Mouse (Mus musculus) liver, embryonic 11.5 days (tissue): Measurements from ENCODE around the gene Cc2d2b. TPM values are rescaled to one million over a fixed set of nuclear protein-coding genes. Genes with fewer than 3 reads are reported as not detected.

ENCODE experiments used
- ATAC-seq: fragments of 200-750 bp; cut with Nextera tagmentation; replicated peaks from 2 replicates; pipeline ENCODE4 v1.8.0; 2017; ENCODE audit warnings: moderate number of reproducible peaks, mild to moderate bottlenecking, moderate TSS enrichment, moderate library complexity; ENCODE audit not compliant: low FRiP score
- DNase-seq: peaks from one replicate; pipeline ENCODE4 v3.0.0-alpha.2; 2017; ENCODE audit warnings: low spot score
- H3K27ac ChIP-seq: fragments of 300-500 bp; sonication (generic); 2 replicates; pipeline ENCODE4 v1.5.1; 2014; ENCODE audit warnings: mild to moderate bottlenecking, low read depth, low read length, control low read depth
- H3K27me3 ChIP-seq: fragments of 300-500 bp; sonication (generic); replicated peaks from 2 replicates; pipeline ENCODE4 v1.6.1; 2014; ENCODE audit warnings: low read length, mixed read lengths; ENCODE audit not compliant: control insufficient read depth, insufficient read depth
- H3K36me3 ChIP-seq: fragments of 300-500 bp; sonication (generic); 2 replicates; pipeline ENCODE4 v1.6.1; 2014; ENCODE audit warnings: mild to moderate bottlenecking, low read length, moderate library complexity, mixed read lengths; ENCODE audit not compliant: control insufficient read depth, insufficient read depth
- H3K4me1 ChIP-seq: fragments of 300-500 bp; sonication (generic); replicated peaks from 2 replicates; pipeline ENCODE4 v1.6.1; 2014; ENCODE audit warnings: low read length, mixed read lengths; ENCODE audit not compliant: control insufficient read depth, insufficient read depth
- H3K4me2 ChIP-seq: fragments of 300-500 bp; sonication (generic); 2 replicates; pipeline ENCODE4 v1.6.1; 2014; ENCODE audit warnings: mild to moderate bottlenecking, control low read depth, moderate library complexity
- H3K4me3 ChIP-seq: fragments of 300-500 bp; sonication (generic); 2 replicates; pipeline ENCODE4 v1.5.1; 2014; ENCODE audit warnings: low read depth, low read length, control low read depth
- H3K9ac ChIP-seq: fragments of 300-500 bp; sonication (generic); 2 replicates; pipeline ENCODE4 v1.6.1; 2014; ENCODE audit warnings: low read depth, low read length, control low read depth
- H3K9me3 ChIP-seq: fragments of 300-500 bp; sonication (generic); 2 replicates; pipeline ENCODE4 v1.6.1; 2016; ENCODE audit warnings: low read length, inconsistent platforms, mixed read lengths; ENCODE audit not compliant: control insufficient read depth
- WGBS: fragments of 180-500 bp; shearing (Covaris S2); extraction: QIAGEN DNeasy Blood & Tissue Kit; methylation state at CpG from one replicate; pipeline ENCODE4 v1.1.7; 2014; 5-methylcytosine and 5-hydroxymethylcytosine counted together
- polyA plus RNA-seq: library from polyadenylated mRNA; unstranded; fragments of >200 nt; fragmentation: Nextera tagmentation; extraction: Ambion mirVana; gene quantifications from 2 replicates; pipeline ENCODE4 v1.2.1, GENCODE M21; 2014

Gene Cc2d2b
- polyA plus RNA-seq, 1 experiment from 2014 or later = 3.6 TPM

DNA sequence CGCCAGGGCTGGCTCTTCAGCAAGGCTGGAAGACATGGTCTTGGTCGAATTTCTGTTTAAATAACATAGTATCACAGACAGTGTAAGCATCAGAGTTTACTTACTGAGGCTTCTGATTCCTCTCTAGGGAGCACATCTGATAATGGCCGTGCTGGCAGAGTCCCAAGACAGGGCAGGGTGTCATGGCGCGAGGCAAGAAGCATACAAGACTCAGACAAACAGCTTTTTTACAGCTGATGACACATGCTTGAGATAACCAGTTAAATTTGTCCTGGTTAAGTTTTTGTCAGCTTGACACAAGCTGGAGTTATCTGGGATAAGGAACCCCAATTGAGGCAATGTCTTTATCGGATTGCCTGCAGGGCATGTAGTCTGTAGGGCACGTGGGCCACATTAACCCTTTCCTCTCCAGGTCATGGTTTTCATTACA lies 20.8 kb downstream of the Cc2d2b start:
- peak; percentile 54 for DNase-seq
- ATAC-seq = peak; percentile 96
- Histone ChIP-seq H3K36me3 (no peaks in the 10 kb centered on the region), H3K4me3 (peak overlapping the region; percentile 30), H3K9me3 (no peaks in the 10 kb centered on the region), H3K9ac (peak overlapping the region; percentile 57), H3K27ac (peak overlapping the region; percentile 70), H3K4me2 (peak overlapping the region; percentile 61), H3K4me1 (peaks cover 6% of the 10 kb centered on the region), H3K27me3 (no peaks in the 10 kb centered on the region)
- WGBS = 19% methylated on average over 7 of the region's 7 CpGs

DNA sequence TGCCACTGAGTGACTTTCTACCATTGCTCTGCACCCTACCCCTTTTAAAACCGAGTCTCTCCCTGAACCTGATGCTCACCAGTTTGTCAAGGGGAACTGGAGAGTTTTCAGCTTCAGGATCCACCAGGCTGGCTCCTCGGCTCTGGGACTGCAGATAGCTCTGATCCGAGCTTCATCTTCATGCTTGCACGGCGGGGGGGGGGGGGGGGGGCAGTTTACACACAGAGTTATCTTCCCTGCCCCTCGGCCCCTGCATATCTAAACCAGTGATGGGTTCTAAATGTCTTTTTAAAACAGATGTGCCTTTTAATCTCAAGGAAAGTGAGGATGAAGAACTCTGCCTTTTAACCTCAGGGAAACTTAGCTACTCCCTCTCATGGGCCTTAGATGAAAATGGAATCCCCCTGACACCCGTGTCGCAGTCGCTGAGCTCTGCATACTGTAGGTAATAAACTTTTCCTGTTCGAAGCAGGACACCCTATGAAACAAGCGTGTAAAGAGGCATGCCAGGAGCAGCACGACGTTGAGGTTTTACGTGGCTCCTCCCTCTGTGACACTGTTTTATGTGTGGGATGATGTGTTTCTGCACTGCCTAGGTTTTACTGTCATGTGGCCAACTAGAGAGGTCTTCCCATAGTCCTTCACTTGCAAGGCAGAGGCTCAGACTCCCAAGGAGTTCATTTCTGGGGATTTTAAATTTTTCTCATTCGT lies 39.6 kb downstream of the Cc2d2b start:
- H3K27me3 ChIP-seq = no peaks in the 10 kb centered on the region
- H3K4me2 ChIP-seq = no peak overlapping the region
- no peak overlapping the region for H3K27ac ChIP-seq
- no peaks in the 10 kb centered on the region for H3K36me3 ChIP-seq
- H3K4me1 ChIP-seq = peaks cover 5% of the 10 kb centered on the region
- 58% methylated on average over 15 of the region's 15 CpGs for WGBS
- no peaks in the 10 kb centered on the region for H3K9me3 ChIP-seq
- DNase-seq = peak; percentile 23
- no peak overlapping the region for H3K9ac ChIP-seq
- no peak overlapping the region for H3K4me3 ChIP-seq
- ATAC-seq = peak; percentile 54; the same call in 1 of the 2 replicates

GRCm38 (mm10) chr19:40788715-40789084 lies 40.1 kb downstream of the Cc2d2b start:
- no peak overlapping the region for H3K4me3 ChIP-seq
- ATAC-seq (no peak), DNase-seq (peak; percentile 16)
- 76% methylated on average over 2 of the region's 2 CpGs for WGBS
- no peak overlapping the region for H3K9ac ChIP-seq
- no peak overlapping the region for H3K4me2 ChIP-seq
- no peaks in the 10 kb centered on the region for H3K27me3 ChIP-seq
- H3K9me3 ChIP-seq = no peaks in the 10 kb centered on the region
- H3K36me3 ChIP-seq = no peaks in the 10 kb centered on the region
- no peak overlapping the region for H3K27ac ChIP-seq
- peaks cover 5% of the 10 kb centered on the region for H3K4me1 ChIP-seq

DNA sequence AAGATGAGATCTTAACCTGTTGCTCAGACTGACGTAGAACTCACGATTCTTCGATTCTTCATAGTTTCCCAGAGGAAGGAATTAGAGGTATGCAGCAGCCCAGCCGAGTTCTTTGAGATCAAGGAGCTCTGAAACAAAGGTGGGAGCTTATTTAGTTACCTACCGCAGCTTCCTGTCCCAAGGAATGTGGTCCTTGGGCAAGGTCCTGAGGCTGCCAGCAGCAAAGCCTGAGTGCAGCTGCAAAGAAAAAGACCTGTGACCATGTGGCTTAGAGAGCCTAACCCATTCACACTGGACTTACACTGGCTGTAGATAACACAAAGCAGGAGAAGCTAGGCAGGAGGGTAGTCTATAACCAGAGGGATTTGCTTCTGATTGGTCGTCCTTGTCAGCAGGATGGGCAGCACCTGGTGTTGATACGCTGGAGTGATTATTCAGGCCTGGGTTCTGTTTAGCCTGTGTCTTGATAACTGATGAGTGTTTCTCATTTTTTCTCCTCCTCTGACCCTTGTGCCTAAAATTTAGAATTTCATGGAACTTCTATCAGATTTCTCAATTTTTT lies 56.7 kb downstream of the Cc2d2b start:
- no peak overlapping the region for H3K4me3 ChIP-seq
- H3K36me3 ChIP-seq = no peaks in the 10 kb centered on the region
- no peaks in the 10 kb centered on the region for H3K9me3 ChIP-seq
- WGBS = 49% methylated on average over 7 of the region's 7 CpGs
- 0 out of 2 replicates have a peak, but pooled peaks cover 2% of the 10 kb centered on the region for H3K4me1 ChIP-seq
- no peaks in the 10 kb centered on the region for H3K27me3 ChIP-seq
- H3K9ac ChIP-seq = no peak overlapping the region
- DNase-seq = no peak
- H3K27ac ChIP-seq = no peak overlapping the region
- H3K4me2 ChIP-seq = no peak overlapping the region
- ATAC-seq = peak; percentile 49

DNA sequence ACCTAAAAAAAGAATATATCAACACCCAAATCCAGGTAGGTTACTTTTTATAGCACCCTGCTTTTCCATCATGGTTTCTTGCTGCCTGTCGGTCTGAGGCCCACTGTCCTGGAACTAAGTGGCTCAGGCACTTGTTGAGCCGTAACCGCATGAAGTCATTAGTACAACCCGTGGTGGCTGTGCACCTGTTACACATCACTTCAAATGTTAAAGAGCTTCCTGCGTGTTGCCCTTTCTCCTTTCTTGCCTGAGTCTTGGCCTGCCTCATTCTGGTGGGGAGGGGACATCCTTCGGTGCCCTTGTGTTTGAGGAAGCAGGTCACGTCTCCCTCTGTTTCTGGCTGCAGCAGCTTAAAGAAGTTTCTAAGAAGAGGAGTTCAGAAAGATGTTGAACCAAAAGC lies 61.3 kb downstream of the Cc2d2b start:
- Histone ChIP-seq H3K4me1 (peaks cover 24% of the 10 kb centered on the region), H3K9ac (no peak overlapping the region), H3K4me2 (no peak overlapping the region), H3K36me3 (no peaks in the 10 kb centered on the region), H3K27me3 (no peaks in the 10 kb centered on the region), H3K4me3 (no peak overlapping the region), H3K27ac (no peak overlapping the region), H3K9me3 (no peaks in the 10 kb centered on the region)
- DNase-seq = no peak
- no peak for ATAC-seq
- WGBS = 69% methylated on average over 7 of the region's 7 CpGs

DNA sequence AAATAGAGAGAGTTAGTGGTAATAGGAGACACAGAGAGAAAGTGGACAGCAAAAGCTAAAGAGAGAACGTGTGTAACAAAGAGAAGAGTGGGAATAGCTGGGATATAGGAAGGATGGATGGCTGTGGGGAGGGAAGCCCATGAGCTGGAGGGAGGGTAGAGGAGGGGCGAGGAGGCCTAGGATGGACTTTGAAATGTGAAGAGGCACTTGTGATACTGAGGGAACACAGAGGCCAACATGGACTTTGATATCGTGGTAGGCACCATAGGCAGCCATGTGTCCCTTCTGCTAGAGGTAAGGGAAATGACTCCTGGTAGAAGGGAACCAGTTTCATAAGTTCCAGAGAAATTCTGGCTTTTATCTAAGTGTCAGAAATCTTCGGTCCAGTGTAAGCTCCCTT lies 63.3 kb downstream of the Cc2d2b start:
- no peak for ATAC-seq
- H3K27ac ChIP-seq = no peak overlapping the region
- peaks cover 22% of the 10 kb centered on the region for H3K4me1 ChIP-seq
- 75% methylated on average over 4 of the region's 4 CpGs for WGBS
- H3K9ac ChIP-seq = no peak overlapping the region
- no peaks in the 10 kb centered on the region for H3K36me3 ChIP-seq
- no peaks in the 10 kb centered on the region for H3K27me3 ChIP-seq
- H3K9me3 ChIP-seq = no peaks in the 10 kb centered on the region
- no peak for DNase-seq
- no peak overlapping the region; the same call in 1 of the 2 replicates for H3K4me2 ChIP-seq
- no peak overlapping the region for H3K4me3 ChIP-seq

- WGBS = 21% methylated on average over 3 of the region's 3 CpGs
- peak overlapping the region; percentile 70 for H3K4me2 ChIP-seq
- no peaks in the 10 kb centered on the region for H3K36me3 ChIP-seq
- DNase-seq (no peak), ATAC-seq (peak; percentile 72)
- H3K9ac ChIP-seq = peak overlapping the region; percentile 59
- peaks cover 29% of the 10 kb centered on the region for H3K4me1 ChIP-seq
- H3K27me3 ChIP-seq = no peaks in the 10 kb centered on the region
- peak overlapping the region; percentile 97 for H3K27ac ChIP-seq
- peak overlapping the region; percentile 28 for H3K4me3 ChIP-seq
- no peaks in the 10 kb centered on the region for H3K9me3 ChIP-seq
These were observed 64.2 kb downstream of the Cc2d2b start for GRCm38 (mm10) chr19:40812778-40813177.

DNA sequence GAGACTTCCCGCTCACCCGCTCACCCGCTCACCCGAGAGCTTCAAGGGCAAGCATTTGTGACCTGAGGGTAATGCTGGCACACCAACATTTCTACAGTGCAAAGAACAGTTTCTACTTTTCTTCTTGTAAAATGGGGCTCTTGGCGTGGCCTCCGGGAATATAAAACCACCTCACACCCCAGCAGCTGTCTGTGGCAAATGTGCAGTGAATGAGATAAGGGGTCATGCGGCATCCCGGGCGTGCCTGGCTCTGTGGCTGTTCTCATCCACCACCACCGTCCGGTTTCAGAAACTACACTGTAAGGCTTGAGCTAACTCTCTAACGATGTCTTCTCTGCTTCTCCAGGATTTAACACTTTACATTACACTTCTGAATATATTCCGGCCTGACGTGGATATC lies 64.8 kb downstream of the Cc2d2b start:
- Histone ChIP-seq H3K36me3 (no peaks in the 10 kb centered on the region), H3K4me3 (peak overlapping the region; percentile 28), H3K27me3 (no peaks in the 10 kb centered on the region), H3K4me2 (peak overlapping the region; percentile 70), H3K27ac (peak overlapping the region; percentile 97), H3K9me3 (no peaks in the 10 kb centered on the region), H3K9ac (peak overlapping the region; percentile 59), H3K4me1 (peaks cover 35% of the 10 kb centered on the region)
- DNase-seq (peak; percentile 64), ATAC-seq (peak; percentile 96)
- 32% methylated on average over 14 of the region's 14 CpGs for WGBS

GRCm38 (mm10) chr19:40815645-40816183 lies 67.2 kb downstream of the Cc2d2b start:
- no peak overlapping the region for H3K9ac ChIP-seq
- no peaks in the 10 kb centered on the region for H3K27me3 ChIP-seq
- H3K9me3 ChIP-seq = no peaks in the 10 kb centered on the region
- peaks cover 41% of the 10 kb centered on the region for H3K4me1 ChIP-seq
- no peak overlapping the region for H3K4me2 ChIP-seq
- H3K36me3 ChIP-seq = no peaks in the 10 kb centered on the region
- DNase-seq = no peak
- no peak overlapping the region for H3K27ac ChIP-seq
- WGBS = 86% methylated on average over 7 of the region's 7 CpGs
- no peak overlapping the region for H3K4me3 ChIP-seq
- no peak for ATAC-seq
